Mouse (Mus musculus): Measurements from ENCODE around the gene Pet100.
A peak's percentile ranks its signal among the peaks of the same experiment; 100 is the strongest.

Gene Pet100

DNA sequence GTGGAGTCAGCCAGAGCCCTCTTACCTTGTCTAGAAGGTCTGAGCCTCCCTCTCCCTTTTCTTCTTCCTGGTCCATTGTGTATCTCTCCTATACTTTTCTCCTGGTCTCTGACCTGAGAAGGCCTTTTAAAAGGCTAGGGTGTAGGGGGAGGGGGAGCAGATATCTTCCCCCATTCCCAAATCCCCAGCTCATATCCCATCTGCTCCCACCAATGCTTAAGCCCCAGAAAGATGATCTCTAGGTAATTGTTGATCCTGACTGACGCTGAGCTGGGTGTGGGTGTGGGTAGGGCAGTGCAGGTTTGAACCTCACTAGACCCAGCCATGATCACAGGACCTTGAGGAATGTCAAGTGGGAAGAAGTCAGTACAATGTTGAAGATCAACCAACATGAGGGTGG, 4.1 kb downstream of the Pet100 start, which contains the start of gene Pcp2:
Gene Pcp2, minus strand, starts transcription at position 101 of the 400 bp plus-strand sequence.
- DNase-seq (ENCODE audit: low read depth, low spot score) = no peak

DNA sequence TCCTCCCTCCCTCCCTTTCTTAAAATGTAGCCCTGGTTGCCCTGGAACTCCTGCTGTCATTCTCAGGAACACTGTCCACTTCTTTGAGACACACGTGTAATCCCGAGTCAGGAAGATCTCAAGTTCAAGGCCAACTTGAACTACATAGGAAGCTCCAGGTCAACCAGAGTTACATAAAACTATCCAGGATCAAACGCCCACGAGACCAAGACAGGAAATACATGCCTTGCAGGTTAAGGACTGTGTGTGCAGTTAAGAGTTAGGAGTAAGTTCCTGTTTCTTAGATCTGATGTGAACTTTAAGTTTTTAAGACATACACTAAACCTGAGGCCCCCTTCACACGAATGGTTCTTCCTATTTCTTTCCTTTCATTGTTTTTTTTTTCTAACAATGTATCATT, 5.6 kb downstream of the Pet100 start:
- no peak for DNase-seq (ENCODE audit: low read depth, low spot score)

GRCm38 (mm10) chr8:3628014-3628413, 6.7 kb downstream of the Pet100 start:
- no peak for DNase-seq (ENCODE audit: low read depth, low spot score)

DNA sequence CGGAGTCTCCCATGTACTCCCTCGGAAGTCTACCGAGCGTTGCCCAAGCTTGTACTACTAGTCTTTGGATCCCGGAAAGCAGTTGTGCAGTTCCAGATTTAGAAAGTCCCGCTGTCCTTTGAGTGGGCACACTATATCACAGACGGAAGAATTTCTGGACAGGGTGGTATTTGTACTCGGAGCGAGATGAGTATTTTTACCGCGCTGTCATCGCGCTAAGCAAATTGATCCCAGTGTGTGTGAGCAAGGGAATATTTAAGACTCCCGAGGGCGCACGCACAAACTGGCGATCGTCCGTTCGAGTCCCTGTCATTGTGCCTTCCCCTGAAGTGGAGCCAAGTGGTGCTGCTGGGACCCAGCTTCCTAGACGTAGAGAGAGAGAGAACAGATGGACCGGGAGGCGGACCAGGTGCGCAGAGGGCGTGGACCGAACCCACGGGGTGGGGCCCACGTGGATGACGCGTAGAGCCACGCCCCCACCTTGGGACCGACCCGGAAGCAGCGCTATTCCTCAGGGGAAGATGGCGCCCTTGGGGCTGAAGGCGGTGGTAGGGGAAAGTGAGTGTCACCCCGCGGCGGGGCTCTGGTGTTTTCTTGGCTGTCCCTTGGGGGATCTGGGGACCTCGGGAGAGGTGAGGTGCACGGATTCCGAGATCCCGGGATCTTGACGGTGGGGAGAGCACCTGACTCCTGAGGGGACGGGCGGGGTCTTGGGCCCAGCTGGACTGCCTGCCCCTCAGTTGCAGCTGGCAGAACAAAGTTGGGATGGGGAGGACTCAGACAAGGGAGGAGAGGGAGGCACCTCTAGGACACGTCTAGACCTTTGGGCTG, 9.5 kb downstream of the Pet100 start, which contains the start of gene Stxbp2:
Gene Stxbp2, plus strand, starts transcription at position 309 of the 831 bp plus-strand sequence.
- DNase-seq (ENCODE audit: low read depth, low spot score) = peak; percentile 76

DNA sequence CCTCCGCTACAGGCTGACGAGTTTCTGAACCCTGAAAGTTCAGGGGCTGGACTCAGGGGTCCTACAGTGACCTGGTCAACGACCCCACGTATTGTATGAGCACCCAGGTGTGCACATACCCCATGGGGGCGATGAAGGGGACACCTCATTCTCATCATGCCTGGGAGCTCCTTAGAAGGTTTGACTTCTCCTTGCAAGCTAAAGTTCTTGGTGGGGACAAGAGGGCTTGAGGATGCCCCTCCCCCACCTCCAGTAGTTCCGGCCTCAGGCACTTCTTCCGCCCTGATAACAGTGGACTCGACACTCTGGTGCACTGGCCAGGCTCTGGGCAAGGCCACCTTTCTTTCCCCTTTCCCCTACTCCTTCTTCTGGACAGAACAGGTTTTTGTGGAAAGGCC, 10.1 kb downstream of the Pet100 start:
- DNase-seq (ENCODE audit: low read depth, low spot score) = no peak

- no peak for DNase-seq (ENCODE audit: low read depth, low spot score)
Observed at GRCm38 (mm10) chr8:3645804-3646203, 24.5 kb downstream of the Pet100 start.

GRCm38 (mm10) chr8:3646824-3647531, 25.6 kb downstream of the Pet100 start:
- no peak for DNase-seq (ENCODE audit: low read depth, low spot score)

GRCm38 (mm10) chr8:3647561-3647960, 26.2 kb downstream of the Pet100 start:
- no peak for DNase-seq (ENCODE audit: low read depth, low spot score)

GRCm38 (mm10) chr8:3648268-3648667, 26.9 kb downstream of the Pet100 start:
- DNase-seq (ENCODE audit: low read depth, low spot score) = no peak

- DNase-seq (ENCODE audit: low read depth, low spot score) = no peak
Observed at GRCm38 (mm10) chr8:3648990-3649389, 27.6 kb downstream of the Pet100 start.

- no peak for DNase-seq (ENCODE audit: low read depth, low spot score)
Observed at GRCm38 (mm10) chr8:3652845-3653244, 31.5 kb downstream of the Pet100 start.

GRCm38 (mm10) chr8:3654726-3655508, 33.6 kb downstream of the Pet100 start:
- DNase-seq (ENCODE audit: low read depth, low spot score) = no peak

DNA sequence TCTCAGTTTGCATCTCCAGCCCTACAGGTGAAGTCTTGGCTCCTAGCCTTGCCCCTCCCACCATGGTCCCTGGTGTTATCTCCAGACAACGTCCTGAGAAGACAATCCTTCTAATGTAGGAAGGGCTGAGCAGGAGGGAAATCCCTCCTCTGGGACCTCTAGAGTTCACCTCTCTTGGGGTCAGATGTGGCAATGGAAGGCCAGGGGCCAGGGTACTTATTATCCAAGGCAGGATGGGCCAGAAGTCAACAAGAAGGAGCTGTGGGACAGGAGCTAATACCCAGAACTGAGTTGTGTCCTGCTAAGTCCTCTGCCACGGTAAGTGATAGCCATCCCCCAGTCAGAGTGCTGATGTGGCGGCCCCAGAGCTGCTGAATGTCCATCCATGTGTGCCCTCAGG, 34.2 kb downstream of the Pet100 start, which contains the start of gene Retn:
Gene Retn, plus strand, starts transcription at position 245 of the 400 bp plus-strand sequence.
- no peak for DNase-seq (ENCODE audit: low read depth, low spot score)

DNA sequence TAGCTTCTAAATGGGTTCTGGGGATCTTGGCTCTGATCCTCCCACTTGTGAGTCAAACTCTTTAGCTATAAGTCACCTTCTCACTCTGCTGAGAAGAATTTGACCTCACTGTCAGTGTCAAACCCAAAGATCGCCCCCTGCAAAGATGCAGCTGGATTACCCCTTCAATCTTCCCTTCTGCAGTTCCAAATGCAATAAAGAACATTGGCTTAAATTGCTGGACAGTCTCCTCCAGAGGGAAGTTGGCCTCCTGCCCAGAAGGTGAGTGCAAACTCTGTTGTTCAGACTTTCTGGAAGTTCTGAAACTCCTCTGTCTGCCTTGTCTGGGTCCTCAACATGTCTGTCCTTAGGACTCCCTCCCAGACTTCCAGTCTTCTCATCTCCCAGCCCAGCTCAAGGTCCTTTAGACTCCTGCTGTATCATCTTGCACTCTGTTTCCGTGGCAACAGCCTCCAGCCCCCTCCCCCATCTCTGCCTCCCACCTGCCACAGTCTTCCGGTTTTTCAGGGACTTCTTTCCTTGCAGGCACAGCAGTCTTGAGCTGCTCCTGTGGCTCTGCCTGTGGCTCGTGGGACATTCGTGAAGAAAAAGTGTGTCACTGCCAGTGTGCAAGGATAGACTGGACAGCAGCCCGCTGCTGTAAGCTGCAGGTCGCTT, 35.5 kb downstream of the Pet100 start:
- DNase-seq (ENCODE audit: low read depth, low spot score) = no peak

GRCm38 (mm10) chr8:3660889-3661288, 39.5 kb downstream of the Pet100 start:
- no peak for DNase-seq (ENCODE audit: low read depth, low spot score)

DNA sequence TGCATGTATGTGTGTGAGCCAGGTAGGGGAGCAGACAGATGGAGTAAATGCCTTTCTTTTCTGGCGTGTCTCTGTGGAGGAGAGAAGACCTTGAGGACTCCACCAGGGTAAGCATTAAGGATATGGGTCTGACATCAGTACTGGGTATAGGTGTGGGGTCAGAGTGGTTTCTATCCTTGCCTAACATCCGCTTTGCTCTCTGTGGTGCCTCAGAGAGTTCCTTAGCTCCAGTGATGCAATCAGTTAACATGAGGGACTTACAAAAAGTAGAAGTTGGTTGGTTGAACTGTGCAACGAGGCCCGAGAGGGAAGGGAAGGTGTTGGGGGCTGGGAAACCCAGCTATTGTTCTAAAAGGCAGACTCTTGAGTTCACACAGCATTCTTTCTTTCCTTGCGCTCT, 43.1 kb downstream of the Pet100 start:
- DNase-seq (ENCODE audit: low read depth, low spot score) = no peak

GRCm38 (mm10) chr8:3665507-3665906, 44.2 kb downstream of the Pet100 start, which contains the start of gene Mcemp1:
Gene Mcemp1, plus strand, starts transcription at chr8:3665754.
- no peak for DNase-seq (ENCODE audit: low read depth, low spot score)

GRCm38 (mm10) chr8:3670388-3670787, 49.0 kb downstream of the Pet100 start:
- DNase-seq (ENCODE audit: low read depth, low spot score) = no peak

- peak; percentile 83 for DNase-seq (ENCODE audit: low read depth, low spot score)
Observed at GRCm38 (mm10) chr8:3671980-3672491, 50.7 kb downstream of the Pet100 start, which contains the start of gene Fcor. Gene Fcor, minus strand, starts transcription at chr8:3672362.

DNA sequence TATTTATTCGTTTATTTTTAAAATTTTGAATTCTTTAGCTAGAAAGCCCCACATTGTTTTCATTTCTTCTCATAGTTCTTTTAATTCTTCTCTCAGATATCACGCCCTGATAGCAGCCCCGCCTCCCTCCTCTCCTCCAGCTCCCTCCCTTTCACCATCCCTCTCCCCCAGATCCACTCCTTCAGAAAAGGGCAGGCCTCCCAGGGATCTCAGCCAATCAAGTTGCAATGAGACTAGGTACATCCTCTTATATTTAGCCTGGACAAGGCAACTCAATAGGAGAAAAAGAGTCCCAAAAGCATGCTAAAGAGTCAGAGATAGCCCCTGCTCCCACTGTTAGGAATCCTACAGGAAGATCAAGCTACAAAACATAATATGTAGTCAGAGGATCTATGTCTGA, 53.3 kb downstream of the Pet100 start:
- DNase-seq (ENCODE audit: low read depth, low spot score) = no peak
